Mouse (Mus musculus): Measurements from ENCODE around the gene Fbxl17.

DNA sequence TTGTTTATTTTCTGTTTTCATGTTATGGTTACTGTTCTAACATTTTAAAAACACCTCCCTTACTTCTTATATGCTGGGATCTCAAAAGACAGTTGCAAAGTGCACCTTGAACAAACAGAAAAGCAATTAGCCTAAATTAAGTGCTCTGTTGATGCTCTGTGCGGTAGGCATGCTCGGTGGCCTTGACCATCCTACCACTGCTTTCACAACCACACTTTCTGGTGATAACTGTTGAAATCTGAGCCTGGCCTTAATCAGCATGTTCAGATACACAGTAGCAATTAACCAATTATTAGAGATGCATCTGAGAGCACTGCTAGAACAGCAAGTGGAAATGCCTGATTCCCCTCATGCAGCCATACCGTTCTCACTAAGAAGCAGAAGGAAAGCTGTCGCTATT lies 156.7 kb downstream of the Fbxl17 start:
- TF ChIP-seq POLR2A (IDR thresholded peaks at IDR 0.05; ENCODE audit: low read depth, low read length) = no peak
- TF ChIP-seq CTCF (IDR thresholded peaks at IDR 0.05; ENCODE audit: borderline replicate concordance, insufficient read depth, low read length) = no peak

Measured in embryonic fibroblast, embryonic 13.5 days (primary cell).